In genomic region chr4:150239951-150240368, GRCm38 (mm10) we compare ENCODE assay signal across 8 mouse cellular contexts. TPM values are rescaled to one million over a fixed set of nuclear protein-coding genes. Genes with fewer than 3 reads are reported as not detected.
A peak's percentile ranks its signal among the peaks of the same experiment; 100 is the strongest.
DNase-seq lines count a peak whose midpoint lies in the region; ATAC-seq and TF ChIP-seq lines count a peak whose summit lies in the region.

No protein-coding gene starts in this region.

- no peak overlapping the region for H3K4me3 ChIP-seq in hindbrain, postnatal 0 days (ENCODE audit: low read length)
- H3K4me3 ChIP-seq in left cerebral cortex, adult 2 months, result no peak overlapping the region
- H3K4me3 ChIP-seq in macrophage (ENCODE audit: inconsistent target), result peak overlapping the region; percentile 87; the same call in 1 of the 2 replicates

- intact Hi-C loops in left cerebral cortex, adult 2 months (cut with DNase I), result loop anchor here (2.0 kb wide), 1 partner anchor 15 kb away; no protein-coding TSS in a partner anchor

- peaks cover 35% of the 10 kb centered on the region for H3K36me3 ChIP-seq in hindbrain, postnatal 0 days (ENCODE audit: insufficient read depth, low read length)
- peaks cover 34% of the 10 kb centered on the region for H3K36me3 ChIP-seq in macrophage (ENCODE audit: inconsistent target)

- peak; percentile 97 for DNase-seq in WW6 (ENCODE audit: low read depth, low spot score)
- DNase-seq in cerebellum, postnatal 10 days, result peak; percentile 91 to 97
- DNase-seq in gastrocnemius, adult 18-20 months (ENCODE audit: low spot score), result peak; percentile 91
- peak; percentile 97 for DNase-seq in hindbrain, postnatal 0 days (ENCODE audit: low spot score)
- DNase-seq in left cerebral cortex, adult 2 months (ENCODE audit: extremely low spot score in 1 of 2, low spot score in 2 of 2), result peak; percentile 49 to 68
- peak; percentile 77 to 82 for DNase-seq in right cerebral cortex, adult 2 months (ENCODE audit: low spot score in 2 of 2)
- peak; percentile 61 to 72 for DNase-seq in urinary bladder, postnatal 36 days (ENCODE audit: low spot score in 2 of 2)

- H3K9ac ChIP-seq in hindbrain, postnatal 0 days (replicated peaks; ENCODE audit: low read length), result no peak overlapping the region

- no peak for ATAC-seq in hindbrain, postnatal 0 days

- H3K4me2 ChIP-seq in hindbrain, postnatal 0 days (ENCODE audit: low read depth, low read length), result peak overlapping the region; percentile 94

- peak; percentile 100 for TF ChIP-seq CTCF in hindbrain, postnatal 0 days (IDR thresholded peaks at IDR 0.05; ENCODE audit: low read depth)
- TF ChIP-seq CTCF in left cerebral cortex, adult 2 months (IDR thresholded peaks at IDR 0.05), result peak; percentile 98

- no peaks in the 10 kb centered on the region for H3K27me3 ChIP-seq in hindbrain, postnatal 0 days (ENCODE audit: insufficient read depth, low read length)

- H3K9me3 ChIP-seq in hindbrain, postnatal 0 days (ENCODE audit: low read length), result no peaks in the 10 kb centered on the region

- H3K27ac ChIP-seq in hindbrain, postnatal 0 days, result no peak overlapping the region
- peak overlapping the region; percentile 13; the same call in 1 of the 2 replicates for H3K27ac ChIP-seq in left cerebral cortex, adult 2 months
- H3K27ac ChIP-seq in macrophage, result peak overlapping the region; percentile 94

- H3K4me1 ChIP-seq in hindbrain, postnatal 0 days (ENCODE audit: insufficient read depth, low read length), result peaks cover 18% of the 10 kb centered on the region

- H3K79me2 ChIP-seq in macrophage (ENCODE audit: inconsistent target), result peaks cover 79% of the 10 kb centered on the region

- 11% methylated on average over 6 of the region's 6 CpGs for WGBS in hindbrain, postnatal 0 days
- WGBS in macrophage (ENCODE audit: missing documents), result 10% methylated on average over 6 of the region's 6 CpGs

RNA-seq across cellular contexts. Expression of gene Eno1, which starts 3.4 kb away (rescaled TPM):
- 10 to 100 TPM; 59.3 to 62.6 TPM for total RNA-seq in gastrocnemius, adult 18-20 months (2021)
- 538 and 549 TPM in 2 replicates for total RNA-seq in hindbrain, postnatal 0 days (2014; rRNA removed)
- 1,243 and 1,257 TPM in 2 replicates for polyA plus RNA-seq in hindbrain, postnatal 0 days (2015; fragmentation: Nextera tagmentation; extraction: Ambion mirVana)
- total RNA-seq in left cerebral cortex, adult 2 months (2021), result 100 to 1,000 TPM; 410 TPM
- 100 to 1,000 TPM in 3 of 26 experiments, 10 to 100 TPM in 23; 12.6 to 121 (median 44.0) TPM for total RNA-seq in macrophage (2018; cell fraction: chromatin; rRNA removed)
- 100 to 1,000 TPM; 169 to 326 (median 246) TPM for total RNA-seq in macrophage (2018; cell fraction: cytosol; rRNA removed)
- total RNA-seq in macrophage (2018; cell fraction: nucleus; rRNA removed), result 100 to 1,000 TPM in 5 of 26 experiments, 10 to 100 TPM in 21; 41.3 to 178 (median 77.0) TPM
- polyA plus RNA-seq in macrophage (2018), result 167 to 467 TPM (median 266 TPM) in 3 replicates

RNA-seq across cellular contexts. Expression of gene Car6, which starts 38.8 kb away (rescaled TPM):
- total RNA-seq in gastrocnemius, adult 18-20 months (2021), result not detected
- not detected in 2 replicates for total RNA-seq in hindbrain, postnatal 0 days (2014; rRNA removed)
- not detected in 2 replicates for polyA plus RNA-seq in hindbrain, postnatal 0 days (2015; fragmentation: Nextera tagmentation; extraction: Ambion mirVana)
- total RNA-seq in left cerebral cortex, adult 2 months (2021), result not detected
- total RNA-seq in macrophage (2018; cell fraction: chromatin; rRNA removed), result not detected
- total RNA-seq in macrophage (2018; cell fraction: cytosol; rRNA removed), result under 1 TPM; 0.10 to 0.88 (median 0.33) TPM
- total RNA-seq in macrophage (2018; cell fraction: nucleus; rRNA removed), result 1 to 10 TPM in 1 of 26 experiments, under 1 TPM in 2, not detected in 23; 0.72 to 1.0 (median 0.83) TPM
- polyA plus RNA-seq in macrophage (2018), result 0.43 to 1.5 TPM in 2 of 3 replicates, not detected in the other

RNA-seq across cellular contexts. Expression of gene Rere, which starts 41.5 kb away (rescaled TPM):
- 10 to 100 TPM; 66.1 to 70.4 TPM for total RNA-seq in gastrocnemius, adult 18-20 months (2021)
- 31.2 and 32.9 TPM in 2 replicates for total RNA-seq in hindbrain, postnatal 0 days (2014; rRNA removed)
- 25.0 and 25.9 TPM in 2 replicates for polyA plus RNA-seq in hindbrain, postnatal 0 days (2015; fragmentation: Nextera tagmentation; extraction: Ambion mirVana)
- 100 to 1,000 TPM; 113 to 125 TPM for total RNA-seq in left cerebral cortex, adult 2 months (2021)
- 100 to 1,000 TPM in 22 of 26 experiments, 10 to 100 TPM in 4; 86.1 to 283 (median 166) TPM for total RNA-seq in macrophage (2018; cell fraction: chromatin; rRNA removed)
- 10 to 100 TPM; 36.3 to 98.0 (median 67.3) TPM for total RNA-seq in macrophage (2018; cell fraction: cytosol; rRNA removed)
- 100 to 1,000 TPM in 14 of 26 experiments, 10 to 100 TPM in 12; 49.7 to 195 (median 108) TPM for total RNA-seq in macrophage (2018; cell fraction: nucleus; rRNA removed)
- polyA plus RNA-seq in macrophage (2018), result 24.3 to 57.0 TPM (median 55.3 TPM) in 3 replicates
